Mouse (Mus musculus) gastrocnemius, postnatal 10 days (tissue): Measurements from ENCODE around the gene Adarb2. TPM values are rescaled to one million over a fixed set of nuclear protein-coding genes. Genes with fewer than 3 reads are reported as not detected.

Experiments used
- DNase-seq: peaks from one replicate; pipeline ENCODE4 v3.0.0; 2021; ENCODE audit warnings: mixed read lengths
- total RNA-seq, 2 experiments: library from RNA; stranded (reverse); gene quantifications; 2 replicates each; pipeline ENCODE4 v1.2.3; 2021

The Adarb2 gene
- total RNA-seq, 2 experiments from 2014 or later = 0.21 to 0.61 TPM

GRCm38 (mm10) chr13:8487756-8488434 lies 285.2 kb downstream of the Adarb2 start:
- no peak for DNase-seq

- no peak for DNase-seq
These were observed 290.7 kb downstream of the Adarb2 start for GRCm38 (mm10) chr13:8493363-8493762.

- DNase-seq = no peak
These were observed 296.9 kb downstream of the Adarb2 start for GRCm38 (mm10) chr13:8499551-8499950.

- no peak for DNase-seq
These were observed 308.6 kb downstream of the Adarb2 start for GRCm38 (mm10) chr13:8511069-8511817.

GRCm38 (mm10) chr13:8515979-8516715 lies 313.5 kb downstream of the Adarb2 start:
- DNase-seq = no peak

- DNase-seq = no peak
These were observed 316.5 kb downstream of the Adarb2 start for GRCm38 (mm10) chr13:8519204-8519603.

- DNase-seq = no peak
These were observed 323.3 kb downstream of the Adarb2 start for GRCm38 (mm10) chr13:8525748-8526631.

GRCm38 (mm10) chr13:8534265-8535113 lies 331.8 kb downstream of the Adarb2 start:
- DNase-seq = no peak

GRCm38 (mm10) chr13:8538481-8538880 lies 335.8 kb downstream of the Adarb2 start:
- no peak for DNase-seq

- DNase-seq = no peak
These were observed 336.2 kb downstream of the Adarb2 start for GRCm38 (mm10) chr13:8538896-8539295.

- no peak for DNase-seq
These were observed 340.0 kb downstream of the Adarb2 start for GRCm38 (mm10) chr13:8542684-8543083.

- DNase-seq = no peak
These were observed 349.6 kb downstream of the Adarb2 start for GRCm38 (mm10) chr13:8552242-8552641.

GRCm38 (mm10) chr13:8557784-8558183 lies 355.1 kb downstream of the Adarb2 start:
- no peak for DNase-seq

- DNase-seq = no peak
These were observed 357.8 kb downstream of the Adarb2 start for GRCm38 (mm10) chr13:8560485-8560884.

- no peak for DNase-seq
These were observed 360.5 kb downstream of the Adarb2 start for GRCm38 (mm10) chr13:8563161-8563560.

- no peak for DNase-seq
These were observed 364.7 kb downstream of the Adarb2 start for GRCm38 (mm10) chr13:8567111-8568026.

GRCm38 (mm10) chr13:8570269-8570668 lies 367.6 kb downstream of the Adarb2 start:
- DNase-seq = no peak

GRCm38 (mm10) chr13:8573908-8574307 lies 371.2 kb downstream of the Adarb2 start:
- DNase-seq = no peak

GRCm38 (mm10) chr13:8584257-8585005 lies 381.8 kb downstream of the Adarb2 start:
- DNase-seq = no peak
